Comparison of ENCODE assay signal across 8 mouse cellular contexts in genomic region chr19:45015518-45016281, GRCm38 (mm10). TPM values are rescaled to one million over a fixed set of nuclear protein-coding genes. Genes with fewer than 3 reads are reported as not detected.
DNase-seq lines count a peak whose midpoint lies in the region; ATAC-seq and TF ChIP-seq lines count a peak whose summit lies in the region.

No protein-coding gene starts in this region.

- ATAC-seq in hindbrain, embryonic 16.5 days, result peak; percentile 10
- peak; percentile 62 for ATAC-seq in liver, embryonic 12.5 days

- H3K9me3 ChIP-seq in hindbrain, embryonic 16.5 days (ENCODE audit: control insufficient read depth, low read length), result no peaks in the 10 kb centered on the region
- no peaks in the 10 kb centered on the region for H3K9me3 ChIP-seq in liver, embryonic 12.5 days (replicated peaks)

- under 1% methylated on average over 34 of the region's 34 CpGs for WGBS in cerebellum, adult 2 months
- WGBS in hindbrain, embryonic 16.5 days, result under 1% methylated on average over 31 of the region's 34 CpGs
- under 1% methylated on average over 34 of the region's 34 CpGs for whole genome bisulfite sequencing in liver, embryonic 12.5 days (ENCODE audit: insufficient replicate concordance)

- DNase-seq in left cerebral cortex, postnatal 25 days (ENCODE audit: low spot score in 2 of 2), result peak; percentile 37 to 44
- no peak for DNase-seq in left cerebral cortex, adult 8-10 months (ENCODE audit: low spot score in 2 of 2)
- DNase-seq in cerebellum, adult 2 months, result peak; percentile 81 to 82
- DNase-seq in gastrocnemius, adult 2 months, result peak; percentile 87
- peak; percentile 34 to 63 for DNase-seq in natural killer cell, adult 2 months (ENCODE audit: low spot score in 2 of 2)
- DNase-seq in thymus, postnatal 10 days (ENCODE audit: low spot score in 2 of 2), result peak; percentile 72 to 74

- no peak for TF ChIP-seq CTCF in cerebellum, adult 2 months (IDR thresholded peaks at IDR 0.05; ENCODE audit: borderline replicate concordance, insufficient read depth, low read depth, low read length)
- TF ChIP-seq CTCF in gastrocnemius, adult 2 months (IDR thresholded peaks at IDR 0.05), result no peak

- peak overlapping the region; percentile 90 for H3K4me3 ChIP-seq in cerebellum, adult 2 months (replicated peaks; ENCODE audit: insufficient read depth, low read depth, low read length)
- peak overlapping the region; percentile 80 for H3K4me3 ChIP-seq in gastrocnemius, adult 2 months
- peak overlapping the region; percentile 37 for H3K4me3 ChIP-seq in hindbrain, embryonic 16.5 days (ENCODE audit: low read length)
- peak overlapping the region; percentile 66 for H3K4me3 ChIP-seq in liver, embryonic 12.5 days

- peaks cover 8% of the 10 kb centered on the region for H3K4me1 ChIP-seq in cerebellum, adult 2 months (ENCODE audit: control insufficient read depth, insufficient read depth, low read length)
- peaks cover 47% of the 10 kb centered on the region for H3K4me1 ChIP-seq in hindbrain, embryonic 16.5 days (ENCODE audit: control insufficient read depth, insufficient read depth, low read depth, low read length)
- peaks cover 76% of the 10 kb centered on the region for H3K4me1 ChIP-seq in liver, embryonic 12.5 days

- peak overlapping the region; percentile 100 for H3K27ac ChIP-seq in cerebellum, adult 2 months (ENCODE audit: insufficient read depth, low read length)
- peak overlapping the region; percentile 94 for H3K27ac ChIP-seq in gastrocnemius, adult 2 months
- H3K27ac ChIP-seq in hindbrain, embryonic 16.5 days (ENCODE audit: low read depth, low read length), result peak overlapping the region; percentile 96
- H3K27ac ChIP-seq in liver, embryonic 12.5 days, result peak overlapping the region; percentile 79

- peak; percentile 31; the same call in 1 of the 2 replicates for TF ChIP-seq POLR2A in cerebellum, adult 2 months (IDR thresholded peaks at IDR 0.05; ENCODE audit: borderline replicate concordance, insufficient read depth, low read length)

- peak overlapping the region; percentile 78 for H3K4me2 ChIP-seq in hindbrain, embryonic 16.5 days (ENCODE audit: low read length)
- peak overlapping the region; percentile 93 for H3K4me2 ChIP-seq in liver, embryonic 12.5 days

- intact Hi-C loops in left cerebral cortex, postnatal 25 days (cut with DNase I), result no loop called here
- intact Hi-C loops in gastrocnemius, adult 2 months (cut with DNase I), result loop anchor here (2.0 kb wide), 1 partner anchor 43 kb away; no protein-coding TSS in a partner anchor

- H3K9ac ChIP-seq in hindbrain, embryonic 16.5 days (ENCODE audit: low read depth, low read length), result peak overlapping the region; percentile 37
- H3K9ac ChIP-seq in liver, embryonic 12.5 days, result peak overlapping the region; percentile 70

- peaks cover 10% of the 10 kb centered on the region for H3K36me3 ChIP-seq in hindbrain, embryonic 16.5 days (ENCODE audit: control insufficient read depth, insufficient read depth, low read length)
- H3K36me3 ChIP-seq in liver, embryonic 12.5 days, result peaks cover 19% of the 10 kb centered on the region

- H3K27me3 ChIP-seq in cerebellum, adult 2 months (ENCODE audit: control insufficient read depth, insufficient read depth, low read length), result no peaks in the 10 kb centered on the region
- H3K27me3 ChIP-seq in hindbrain, embryonic 16.5 days (replicated peaks; ENCODE audit: control insufficient read depth, insufficient read depth, low read length), result no peaks in the 10 kb centered on the region
- peaks cover 3% of the 10 kb centered on the region; the same call in 1 of the 2 replicates for H3K27me3 ChIP-seq in liver, embryonic 12.5 days (replicated peaks)

RNA-seq across cellular contexts. Expression of gene Lzts2, which starts 1.5 kb away (rescaled TPM):
- 10 to 100 TPM; 30.8 to 32.2 TPM for total RNA-seq in left cerebral cortex, postnatal 25 days (2021)
- 10 to 100 TPM; 40.8 to 44.6 (median 43.3) TPM for total RNA-seq in left cerebral cortex, adult 8-10 months (2022)
- polyA plus RNA-seq in cerebellum, adult 2 months (2012; rRNA removed), result 54.1 and 56.3 TPM in 2 replicates
- 10 to 100 TPM; 21.0 to 29.3 TPM for total RNA-seq in gastrocnemius, adult 2 months (2021)
- 14.8 and 18.7 TPM in 2 replicates for polyA plus RNA-seq in hindbrain, embryonic 16.5 days (2015; fragmentation: Nextera tagmentation; extraction: Ambion mirVana)
- 18.3 and 19.6 TPM in 2 replicates for polyA plus RNA-seq in liver, embryonic 12.5 days (2016; fragmentation: Nextera tagmentation; extraction: Ambion mirVana)

RNA-seq across cellular contexts. Expression of gene Mrpl43, which starts 9.5 kb away (rescaled TPM):
- 10 to 100 TPM; 40.2 to 44.2 TPM for total RNA-seq in left cerebral cortex, postnatal 25 days (2021)
- total RNA-seq in left cerebral cortex, adult 8-10 months (2022), result 10 to 100 TPM; 37.3 to 43.8 (median 39.8) TPM
- 86.7 and 88.3 TPM in 2 replicates for polyA plus RNA-seq in cerebellum, adult 2 months (2012; rRNA removed)
- 10 to 100 TPM; 31.0 to 42.5 TPM for total RNA-seq in gastrocnemius, adult 2 months (2021)
- 90.1 and 98.4 TPM in 2 replicates for polyA plus RNA-seq in hindbrain, embryonic 16.5 days (2015; fragmentation: Nextera tagmentation; extraction: Ambion mirVana)
- 45.8 and 47.6 TPM in 2 replicates for polyA plus RNA-seq in liver, embryonic 12.5 days (2016; fragmentation: Nextera tagmentation; extraction: Ambion mirVana)

RNA-seq across cellular contexts. Expression of gene Twnk, which starts 10.2 kb away (rescaled TPM):
- 10 to 100 TPM; 14.0 to 15.7 TPM for total RNA-seq in left cerebral cortex, postnatal 25 days (2021)
- 10 to 100 TPM; 13.2 to 15.1 (median 14.2) TPM for total RNA-seq in left cerebral cortex, adult 8-10 months (2022)
- 11.2 and 11.7 TPM in 2 replicates for polyA plus RNA-seq in cerebellum, adult 2 months (2012; rRNA removed)
- total RNA-seq in gastrocnemius, adult 2 months (2021), result 10 to 100 TPM; 18.0 to 25.4 TPM
- polyA plus RNA-seq in hindbrain, embryonic 16.5 days (2015; fragmentation: Nextera tagmentation; extraction: Ambion mirVana), result 12.4 and 15.5 TPM in 2 replicates
- 18.5 and 20.9 TPM in 2 replicates for polyA plus RNA-seq in liver, embryonic 12.5 days (2016; fragmentation: Nextera tagmentation; extraction: Ambion mirVana)

RNA-seq across cellular contexts. Expression of gene Sema4g, which starts 26.8 kb away (rescaled TPM):
- 10 to 100 TPM; 19.7 to 21.6 TPM for total RNA-seq in left cerebral cortex, postnatal 25 days (2021)
- total RNA-seq in left cerebral cortex, adult 8-10 months (2022), result 10 to 100 TPM; 16.9 to 22.5 (median 20.0) TPM
- 90.3 and 101 TPM in 2 replicates for polyA plus RNA-seq in cerebellum, adult 2 months (2012; rRNA removed)
- total RNA-seq in gastrocnemius, adult 2 months (2021), result under 1 TPM; 0.10 to 0.11 TPM
- polyA plus RNA-seq in hindbrain, embryonic 16.5 days (2015; fragmentation: Nextera tagmentation; extraction: Ambion mirVana), result 18.0 and 18.7 TPM in 2 replicates
- polyA plus RNA-seq in liver, embryonic 12.5 days (2016; fragmentation: Nextera tagmentation; extraction: Ambion mirVana), result 2.4 TPM in 2 replicates

RNA-seq across cellular contexts. Expression of gene Pdzd7, which starts 29.8 kb away (rescaled TPM):
- total RNA-seq in left cerebral cortex, postnatal 25 days (2021), result 1 to 10 TPM; 4.2 to 4.6 TPM
- total RNA-seq in left cerebral cortex, adult 8-10 months (2022), result 1 to 10 TPM; 5.5 to 6.2 (median 5.7) TPM
- 7.6 and 9.1 TPM in 2 replicates for polyA plus RNA-seq in cerebellum, adult 2 months (2012; rRNA removed)
- total RNA-seq in gastrocnemius, adult 2 months (2021), result 1 to 10 TPM; 5.9 to 6.8 TPM
- 3.0 and 3.2 TPM in 2 replicates for polyA plus RNA-seq in hindbrain, embryonic 16.5 days (2015; fragmentation: Nextera tagmentation; extraction: Ambion mirVana)
- not detected in 2 replicates for polyA plus RNA-seq in liver, embryonic 12.5 days (2016; fragmentation: Nextera tagmentation; extraction: Ambion mirVana)

Comparison
In these comparisons a context has a peak if more than half of its experiments do, and no peak if none do; other contexts are left out.
1. DNase-seq: peak in left cerebral cortex, postnatal 25 days (2 of 2), cerebellum, adult 2 months (2 of 2), gastrocnemius, adult 2 months (single experiment), natural killer cell, adult 2 months (2 of 2) and thymus, postnatal 10 days (2 of 2); none in left cerebral cortex, adult 8-10 months (0 of 2).
2. H3K4me3 ChIP-seq: peak in every context shown above with its lines; median percentile 90 in cerebellum, adult 2 months; 80 in gastrocnemius, adult 2 months; 66 in liver, embryonic 12.5 days; 37 in hindbrain, embryonic 16.5 days.
3. Peak in every context shown above with its lines, with median percentiles within 50 percentile points of each other: H3K27ac ChIP-seq.